Mouse (Mus musculus) central nervous system, embryonic 11.5 days (tissue): ENCODE results near the gene Tapbpl. TPM values are rescaled to one million over a fixed set of nuclear protein-coding genes. Genes with fewer than 3 reads are reported as not detected.

Source experiments
- polyA plus RNA-seq: library from polyadenylated mRNA; depleted of rRNA; stranded (reverse); fragments of >200 nt; gene quantifications from 2 replicates; pipeline ENCODE4 v1.2.3, GENCODE M21; 2012; rRNA removed

The Tapbpl gene
- 1.1 and 1.3 TPM in 2 replicates for polyA plus RNA-seq

GRCm38 (mm10) chr6:125231117-125232044 lies at the start of gene Tapbpl:
Gene Tapbpl (minus strand): TSS chr6:125231860.

GRCm38 (mm10) chr6:125236782-125237181 lies 5.1 kb upstream of the Tapbpl start, which contains the start of gene Cd27:
Gene Cd27 (minus strand): TSS chr6:125237010.

DNA sequence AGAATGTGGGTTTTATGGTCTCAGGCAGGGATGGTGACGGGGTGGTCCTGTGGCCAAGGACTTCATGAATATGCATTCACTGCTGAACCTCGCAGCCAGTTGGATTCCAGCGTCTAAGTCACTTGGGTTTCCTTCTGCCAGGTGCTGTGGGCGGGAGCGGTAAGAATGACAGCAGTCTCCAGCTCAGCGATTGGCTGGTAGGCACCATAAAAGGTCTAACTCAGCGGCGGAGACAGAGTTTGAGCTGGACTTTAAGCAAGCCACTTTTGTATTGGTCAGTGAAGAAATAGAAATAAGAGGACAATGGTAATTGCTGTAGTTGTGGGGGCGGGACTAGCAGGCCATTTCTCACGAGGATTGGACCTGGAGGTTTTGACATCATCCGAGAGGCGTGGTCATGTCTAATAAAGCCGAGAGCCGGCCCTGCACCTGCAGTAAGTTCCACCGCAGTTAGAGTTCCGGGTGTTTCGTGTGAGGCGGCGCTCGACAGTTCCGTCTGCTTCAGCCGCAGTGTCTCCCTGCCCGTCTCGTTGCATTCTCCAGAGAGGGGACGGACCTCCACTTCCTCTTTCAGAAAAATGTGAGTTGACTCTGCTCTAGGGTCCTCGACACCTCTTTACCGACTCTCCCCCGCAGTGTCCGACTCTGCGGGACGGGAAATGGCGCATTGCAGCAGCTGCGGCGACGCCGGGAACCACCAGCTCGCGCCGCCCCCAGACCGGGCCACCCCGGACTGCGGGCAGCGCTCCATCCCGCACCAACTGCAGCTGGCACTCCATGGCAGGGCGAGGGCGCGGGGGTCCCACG lies 16.3 kb downstream of the Tapbpl start, which contains the start of gene Vamp1:
Gene Vamp1 (plus strand): TSS at position 404 of the 807 bp plus-strand sequence.

DNA sequence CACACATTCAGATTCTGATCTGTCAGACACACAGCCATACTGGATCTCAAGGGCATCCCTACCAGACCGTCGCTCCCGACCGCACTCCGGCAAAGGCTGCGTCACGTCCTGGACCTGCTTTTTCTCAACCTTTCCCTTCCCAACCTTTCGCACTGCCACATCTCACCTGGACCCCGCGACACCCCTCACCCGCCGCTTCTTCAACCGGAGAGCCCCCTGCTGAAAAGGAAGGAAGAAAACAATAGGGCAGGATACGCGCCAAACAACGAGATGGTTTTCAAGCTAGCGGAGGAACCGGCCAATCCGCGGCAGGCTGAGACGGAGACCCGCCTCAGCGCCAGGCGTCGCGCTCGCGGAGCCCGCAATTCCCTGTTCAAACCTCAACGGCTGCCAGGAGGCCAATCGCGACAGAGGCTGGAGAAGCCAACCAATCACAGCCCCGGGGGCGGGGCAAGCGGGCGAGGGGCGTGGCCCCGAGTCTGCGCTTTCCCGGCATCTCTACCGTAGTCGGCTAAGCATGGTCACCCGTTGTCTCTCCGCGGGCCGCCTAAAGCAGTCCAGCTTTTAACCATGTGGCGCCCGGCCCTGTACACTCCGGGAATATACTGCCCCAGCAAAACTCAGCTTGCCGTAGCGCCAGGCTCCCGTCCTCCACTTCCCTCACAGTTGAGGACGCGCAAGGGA lies 40.2 kb downstream of the Tapbpl start, which contains the start of the genes Ncapd2 and Mrpl51:
Gene Ncapd2 (minus strand): TSS at position 370 of the 684 bp plus-strand sequence.
Gene Mrpl51 (plus strand): TSS at position 470 of the 684 bp plus-strand sequence.

Other genes with a start within 250 kb of the Tapbpl start
- gene Pianp, start 235.2 kb downstream of the Tapbpl start, polyA plus RNA-seq = 1.6 and 3.4 TPM in 2 replicates
- gene Zfp384, start 222.7 kb downstream of the Tapbpl start, polyA plus RNA-seq = 52.2 and 93.4 TPM in 2 replicates
- gene Ing4, start 192.1 kb downstream of the Tapbpl start, polyA plus RNA-seq = 130 and 145 TPM in 2 replicates
- gene Acrbp, start 182.2 kb downstream of the Tapbpl start, polyA plus RNA-seq = 25.3 and 37.8 TPM in 2 replicates
- gene Lpar5, start 163.9 kb downstream of the Tapbpl start, polyA plus RNA-seq = 0.22 and 0.24 TPM in 2 replicates
- gene Chd4, start 135.9 kb downstream of the Tapbpl start, polyA plus RNA-seq = 164 and 215 TPM in 2 replicates
- 45.9 and 58.2 TPM in 2 replicates for gene Nop2, start 100.0 kb downstream of the Tapbpl start, polyA plus RNA-seq
- gene Iffo1, start 86.6 kb downstream of the Tapbpl start, polyA plus RNA-seq = 26.0 and 30.3 TPM in 2 replicates
- gene Gapdh, start 65.4 kb downstream of the Tapbpl start, polyA plus RNA-seq = 3,932 and 4,365 TPM in 2 replicates
- 349 and 495 TPM in 2 replicates for gene Ncapd2, start 40.2 kb downstream of the Tapbpl start, polyA plus RNA-seq
- 84.9 and 134 TPM in 2 replicates for gene Mrpl51, start 40.1 kb downstream of the Tapbpl start, polyA plus RNA-seq
- gene Vamp1, start 16.3 kb downstream of the Tapbpl start, polyA plus RNA-seq = 10.6 and 11.9 TPM in 2 replicates
- 0.18 and 0.21 TPM in 2 replicates for gene Cd27, start 5.2 kb upstream of the Tapbpl start, polyA plus RNA-seq
- 0.06 and 0.26 TPM in 2 replicates for gene Tuba3a, start 54.2 kb upstream of the Tapbpl start, polyA plus RNA-seq
- gene Ltbr, start 82.0 kb upstream of the Tapbpl start, polyA plus RNA-seq = 15.1 and 22.4 TPM in 2 replicates
- 0.61 and 1.2 TPM in 2 replicates for gene Scnn1a, start 88.8 kb upstream of the Tapbpl start, polyA plus RNA-seq
- gene Tnfrsf1a, start 117.5 kb upstream of the Tapbpl start, polyA plus RNA-seq = 20.2 and 32.1 TPM in 2 replicates
- 0.12 and 0.14 TPM in 2 replicates for gene Plekhg6, start 148.9 kb upstream of the Tapbpl start, polyA plus RNA-seq